Comparison of ENCODE assay signal across 1 mouse cellular context in the genomic region with DNA sequence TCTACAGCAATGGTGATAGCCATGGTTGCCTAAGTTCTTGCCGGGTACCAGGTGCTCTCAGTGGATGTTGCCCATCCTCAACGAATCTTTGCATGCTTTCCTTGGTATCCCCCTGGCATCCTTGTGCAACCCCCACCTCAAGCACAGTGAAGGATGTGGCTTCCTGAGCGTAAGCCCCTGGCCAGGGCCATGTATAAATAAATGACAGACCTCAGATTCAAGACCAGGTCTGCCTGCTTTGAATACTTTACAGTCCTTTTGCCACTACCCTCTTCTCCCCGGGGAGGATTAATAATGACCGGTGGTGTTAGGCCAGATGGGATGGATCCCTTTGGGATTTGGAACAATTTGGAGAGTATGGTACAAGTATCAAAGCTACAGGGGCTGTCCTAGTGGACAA.
TF ChIP-seq lines count a peak whose summit lies in the region.

No protein-coding gene starts in this region.

TF ChIP-seq in myocyte, 11 proteins besides CTCF, POLR2A, EP300 and RAD21:
- no peak for TF ChIP-seq TCF12 (IDR thresholded peaks at IDR 0.05; ENCODE audit: insufficient read depth, poor library complexity, severe bottlenecking)
- TF ChIP-seq MYOG (IDR thresholded peaks at IDR 0.05; ENCODE audit: control insufficient read depth in 1 of 3, insufficient read depth in 1 of 3, insufficient read length in 2 of 3, low read depth in 2 of 3) = no peak
- TF ChIP-seq MYOD1 (IDR thresholded peaks at IDR 0.05; ENCODE audit: control insufficient read depth in 1 of 3, insufficient read length in 2 of 3, low read depth in 2 of 3) = no peak
- no peak for TF ChIP-seq CEBPB (IDR thresholded peaks at IDR 0.05; ENCODE audit: insufficient read depth, poor library complexity, severe bottlenecking)
- TF ChIP-seq POLR2AphosphoS2 (IDR thresholded peaks at IDR 0.05; ENCODE audit: insufficient read length, low read depth) = no peak
- no peak for TF ChIP-seq TCF3 (IDR thresholded peaks at IDR 0.05; ENCODE audit: insufficient read length, low read depth)
- no peak for TF ChIP-seq MAX (IDR thresholded peaks at IDR 0.05; ENCODE audit: low read depth)
- TF ChIP-seq REST (IDR thresholded peaks at IDR 0.05; ENCODE audit: insufficient read depth, insufficient read length) = no peak
